Mouse (Mus musculus) C2C12 (cell line): Measurements from ENCODE around the gene Prss38. TPM values are rescaled to one million over a fixed set of nuclear protein-coding genes. Genes with fewer than 3 reads are reported as not detected.

Experiments
- H3K27me3 ChIP-seq: one replicate; pipeline ENCODE4 v1.6.1; 2011; ENCODE audit not compliant: control insufficient read depth, insufficient read depth, insufficient read length
- H3K36me3 ChIP-seq: one replicate; pipeline ENCODE4 v1.6.1; 2011; ENCODE audit not compliant: control insufficient read depth, insufficient read depth
- H3K4me3 ChIP-seq: one replicate; pipeline ENCODE4 v1.5.1; 2011; ENCODE audit warnings: mild to moderate bottlenecking, control low read depth; ENCODE audit not compliant: poor library complexity, insufficient read depth, severe bottlenecking
- H3K79me2 ChIP-seq: one replicate; pipeline ENCODE4 v1.6.1; 2011; ENCODE audit not compliant: control insufficient read depth, insufficient read depth
- H3K79me3 ChIP-seq: one replicate; pipeline ENCODE4 v1.6.1; 2011; ENCODE audit warnings: low read depth, control low read depth
- H3ac ChIP-seq: one replicate; pipeline ENCODE3; 2011; ENCODE audit warnings: low read depth; ENCODE audit not compliant: control insufficient read depth, insufficient read length
- CEBPB ChIP-seq: IDR thresholded peaks from one replicate; pipeline ENCODE4 v1.6.1; 2011; ENCODE audit warnings: low read depth, mild to moderate bottlenecking, control low read depth, moderate library complexity
- CTCF ChIP-seq: IDR thresholded peaks from one replicate; pipeline ENCODE4 v1.5.1; 2011; ENCODE audit not compliant: control insufficient read depth, insufficient read depth, insufficient read length
- FOSL1 ChIP-seq: IDR thresholded peaks from one replicate; pipeline ENCODE4 v1.8.0; 2011; ENCODE audit warnings: mild to moderate bottlenecking, low read length; ENCODE audit not compliant: poor library complexity, insufficient read depth, severe bottlenecking
- MAX ChIP-seq: IDR thresholded peaks from one replicate; pipeline ENCODE4 v1.6.1; 2011; ENCODE audit warnings: mild to moderate bottlenecking, control low read depth
- MYOD1 ChIP-seq: IDR thresholded peaks from one replicate; pipeline ENCODE4 v1.6.1; 2011; ENCODE audit warnings: low read depth; ENCODE audit not compliant: control insufficient read depth, insufficient read length
- MYOG ChIP-seq: IDR thresholded peaks from one replicate; pipeline ENCODE4 v1.6.1; 2011; ENCODE audit not compliant: control insufficient read depth, insufficient read length; ENCODE audit errors: extremely low read depth
- USF1 ChIP-seq: IDR thresholded peaks from one replicate; pipeline ENCODE4 v1.6.1; 2011; ENCODE audit warnings: low read depth, mild to moderate bottlenecking, control low read depth, moderate library complexity
- polyA plus RNA-seq: library from polyadenylated mRNA; unstranded; fragments of >200 nt; fragmentation: generic; extraction: Trizol; gene quantifications from one replicate; pipeline ENCODE4 v1.2.1, GENCODE M21; 2012; ENCODE audit warnings: missing spikeins

Prss38 gene
- polyA plus RNA-seq, 1 experiment = not detected

DNA sequence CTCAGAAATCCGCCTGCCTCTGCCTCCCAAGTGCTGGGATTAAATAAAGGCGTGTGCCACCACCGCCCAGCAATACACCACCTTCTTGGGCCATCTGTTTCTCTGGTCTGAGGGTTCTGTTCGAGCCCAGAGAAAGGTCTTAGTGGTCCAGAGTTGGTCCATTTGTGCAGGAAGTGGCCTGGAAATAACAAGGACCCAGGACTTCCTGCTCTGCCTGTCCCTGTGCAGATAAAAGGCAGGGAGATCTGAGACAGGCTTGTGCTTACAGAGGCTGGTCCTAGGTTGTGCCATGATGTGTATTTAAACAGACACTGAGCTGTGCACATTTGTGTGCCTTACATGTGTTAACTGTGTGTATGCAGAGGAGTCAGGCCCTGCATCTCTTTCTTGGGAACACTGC lies 13.3 kb upstream of the Prss38 start:
- H3K79me2 ChIP-seq = no peaks in the 10 kb centered on the region
- no peak overlapping the region for H3ac ChIP-seq
- H3K79me3 ChIP-seq = no peaks in the 10 kb centered on the region
- no peak for TF ChIP-seq MAX
- TF ChIP-seq CEBPB = no peak
- no peak for TF ChIP-seq MYOD1
- TF ChIP-seq USF1 = no peak
- no peak for TF ChIP-seq CTCF
- TF ChIP-seq FOSL1 = no peak
- TF ChIP-seq MYOG = no peak
- H3K4me3 ChIP-seq = no peak overlapping the region
- H3K27me3 ChIP-seq = no peaks in the 10 kb centered on the region
- no peaks in the 10 kb centered on the region for H3K36me3 ChIP-seq

DNA sequence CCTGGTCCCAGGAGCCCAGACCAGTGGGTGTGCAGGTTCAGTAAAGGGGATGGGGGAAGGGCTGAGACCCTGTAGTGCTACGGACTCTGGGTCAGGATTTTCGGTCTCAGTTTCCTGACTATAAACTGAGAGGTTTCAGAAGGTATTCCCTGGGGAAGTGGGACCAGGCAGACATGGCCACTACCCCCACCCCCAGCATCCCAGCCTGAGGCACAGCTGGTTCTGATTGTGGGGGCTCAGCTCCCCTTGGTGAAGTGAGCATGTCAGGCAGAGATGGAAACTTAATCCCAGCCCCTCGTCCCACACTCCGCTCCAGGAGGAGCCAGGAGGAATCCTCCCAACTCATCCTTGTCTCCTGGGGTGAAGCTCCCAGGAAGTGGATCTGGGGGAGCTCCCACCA lies 12.0 kb upstream of the Prss38 start:
- no peak overlapping the region for H3K4me3 ChIP-seq
- H3ac ChIP-seq = no peak overlapping the region
- no peaks in the 10 kb centered on the region for H3K79me3 ChIP-seq
- no peaks in the 10 kb centered on the region for H3K36me3 ChIP-seq
- TF ChIP-seq FOSL1 (no peak), MYOD1 (no peak), CTCF (no peak), MAX (no peak)
- H3K27me3 ChIP-seq = no peaks in the 10 kb centered on the region
- no peaks in the 10 kb centered on the region for H3K79me2 ChIP-seq

DNA sequence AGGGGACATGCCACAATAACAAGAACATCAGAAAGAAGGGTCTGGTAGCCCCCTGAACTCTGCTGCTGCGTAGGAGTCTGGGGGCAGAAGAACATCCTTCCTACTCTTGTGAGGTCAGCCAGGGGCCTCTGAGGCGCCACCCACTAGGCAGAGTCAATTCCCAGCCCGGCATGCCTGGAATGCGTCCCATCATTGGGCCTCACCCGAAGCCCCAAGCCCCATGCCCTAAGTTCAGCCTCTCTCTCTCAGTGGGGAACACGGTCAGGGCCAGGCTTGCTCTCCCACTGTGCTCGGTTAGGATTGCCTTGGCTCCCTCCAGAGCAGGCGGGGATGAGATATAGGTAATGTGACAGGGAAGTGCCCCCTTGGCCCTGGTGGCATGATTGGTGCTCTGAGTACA lies 9.7 kb upstream of the Prss38 start:
- Histone ChIP-seq H3K36me3 (no peaks in the 10 kb centered on the region), H3K79me3 (no peaks in the 10 kb centered on the region), H3K79me2 (no peaks in the 10 kb centered on the region), H3ac (no peak overlapping the region), H3K27me3 (no peaks in the 10 kb centered on the region), H3K4me3 (no peak overlapping the region)
- TF ChIP-seq CTCF (no peak), MYOG (no peak), FOSL1 (no peak), CEBPB (no peak), MYOD1 (no peak), MAX (no peak), USF1 (no peak)

DNA sequence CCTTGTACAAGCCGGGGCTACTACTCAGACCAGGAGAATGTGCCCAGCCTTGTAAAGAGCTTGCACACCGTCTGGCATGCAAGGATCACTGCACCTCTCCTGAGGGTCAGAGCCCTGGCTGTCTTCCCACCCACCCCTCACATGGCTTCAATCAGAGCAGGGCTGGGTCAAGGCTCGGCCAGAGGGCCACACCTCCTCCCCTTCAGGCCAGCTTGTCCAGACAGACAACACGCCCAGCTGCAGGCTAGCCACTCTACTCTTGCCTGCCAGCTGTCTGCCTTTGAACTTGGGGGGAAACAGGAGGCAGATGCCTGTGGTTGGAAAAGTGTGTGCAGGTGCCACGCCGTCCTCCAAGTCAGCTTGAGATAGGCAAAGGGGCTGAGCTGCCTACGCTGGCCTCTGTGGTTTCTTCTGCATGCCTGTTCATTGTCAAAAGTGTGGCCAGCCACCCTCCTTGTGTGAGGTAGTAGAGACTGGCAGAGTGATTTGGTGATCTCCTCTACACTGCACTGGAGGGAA lies 9.0 kb upstream of the Prss38 start:
- H3K4me3 ChIP-seq = no peak overlapping the region
- H3K27me3 ChIP-seq = no peaks in the 10 kb centered on the region
- no peaks in the 10 kb centered on the region for H3K36me3 ChIP-seq
- H3ac ChIP-seq = no peak overlapping the region
- no peaks in the 10 kb centered on the region for H3K79me2 ChIP-seq
- no peak for TF ChIP-seq MAX
- TF ChIP-seq MYOG = no peak
- TF ChIP-seq MYOD1 = peak; percentile 31
- TF ChIP-seq FOSL1 = no peak
- no peak for TF ChIP-seq CTCF
- H3K79me3 ChIP-seq = no peaks in the 10 kb centered on the region

DNA sequence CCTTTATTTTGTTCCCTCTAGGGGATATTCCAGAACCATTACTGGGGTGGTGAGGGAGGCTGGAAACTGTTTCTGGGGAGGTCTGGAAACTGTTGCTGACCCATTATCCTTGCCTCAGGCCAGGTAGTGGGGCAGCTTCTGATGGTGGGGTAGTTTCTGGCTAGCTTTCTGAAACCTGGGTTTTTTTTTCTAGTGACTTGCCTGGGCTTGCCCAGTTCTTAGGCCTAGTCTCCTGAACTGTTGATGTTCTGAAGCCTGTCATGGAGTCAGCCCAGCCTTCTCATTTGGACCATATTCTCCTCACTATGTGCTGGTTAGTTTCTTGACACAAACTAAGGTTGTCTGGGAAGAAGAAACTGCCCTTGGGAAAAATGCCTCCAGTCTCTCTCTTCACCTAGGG lies 4.1 kb upstream of the Prss38 start:
- H3K27me3 ChIP-seq = no peaks in the 10 kb centered on the region
- no peak overlapping the region for H3ac ChIP-seq
- no peaks in the 10 kb centered on the region for H3K79me2 ChIP-seq
- no peaks in the 10 kb centered on the region for H3K36me3 ChIP-seq
- no peaks in the 10 kb centered on the region for H3K79me3 ChIP-seq
- no peak for TF ChIP-seq MAX
- TF ChIP-seq MYOG = no peak
- TF ChIP-seq FOSL1 = no peak
- TF ChIP-seq CTCF = no peak
- H3K4me3 ChIP-seq = no peak overlapping the region

DNA sequence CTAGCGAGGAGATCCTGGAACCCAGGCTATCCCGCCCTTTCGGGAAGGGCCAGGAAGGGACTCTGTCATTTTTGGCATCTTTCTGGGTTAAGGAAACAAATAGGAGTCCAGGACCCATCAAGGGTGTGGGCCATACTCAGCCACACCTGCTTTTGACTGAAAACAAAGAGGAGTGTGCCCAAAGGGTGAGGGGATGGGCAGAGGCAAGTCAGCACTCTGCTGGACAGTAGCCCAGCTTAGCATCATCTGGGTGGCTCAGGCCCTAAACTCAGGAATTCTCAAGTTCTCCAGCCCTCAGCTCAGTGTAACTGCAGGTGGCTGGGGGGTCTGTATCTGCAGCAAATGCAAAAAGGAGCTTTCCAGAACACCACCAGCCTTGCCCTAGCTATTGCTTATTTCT lies 2.5 kb upstream of the Prss38 start:
- H3ac ChIP-seq = no peak overlapping the region
- no peak for TF ChIP-seq MYOD1
- no peak for TF ChIP-seq MAX
- no peak for TF ChIP-seq USF1
- no peak for TF ChIP-seq CTCF
- TF ChIP-seq MYOG = no peak

More for the DNA sequence above, 2.5 kb upstream of the Prss38 start:
- Histone ChIP-seq H3K27me3 (no peaks in the 10 kb centered on the region), H3K36me3 (no peaks in the 10 kb centered on the region), H3K4me3 (no peak overlapping the region), H3K79me3 (no peaks in the 10 kb centered on the region), H3K79me2 (no peaks in the 10 kb centered on the region)
